Mouse (Mus musculus) liver, postnatal 0 days (tissue): ENCODE results near the gene Klc3.

ENCODE experiments used
- CTCF ChIP-seq: sonication (generic); IDR thresholded peaks from 2 replicates; pipeline ENCODE4 v1.5.1; 2016; ENCODE audit warnings: antibody characterized with exemption, low read depth
- EP300 ChIP-seq: IDR thresholded peaks from 2 replicates; pipeline ENCODE4 v1.6.1; 2016; ENCODE audit warnings: antibody characterized with exemption, low read depth, mild to moderate bottlenecking

DNA sequence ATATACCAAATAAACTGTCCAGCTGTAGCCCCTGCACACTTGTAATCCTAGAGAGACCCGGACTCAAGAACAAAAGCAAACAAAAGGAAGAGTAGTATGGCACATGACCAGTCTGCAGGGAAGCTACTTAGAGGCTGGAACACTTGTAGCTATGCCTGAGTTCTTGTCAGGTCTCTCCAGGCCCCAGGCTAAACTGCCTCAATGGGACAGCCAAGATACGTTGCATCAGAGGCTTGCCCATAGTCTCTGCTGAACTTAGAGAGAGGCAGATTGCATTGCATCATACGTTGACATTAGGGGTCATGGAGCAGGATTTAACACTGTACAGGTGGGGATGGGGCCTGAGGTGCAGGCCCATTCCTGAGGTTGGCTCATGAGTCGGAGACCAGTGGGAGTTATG is 27.9 kb downstream of the Klc3 start:
- TF ChIP-seq CTCF (no peak), EP300 (no peak)
